Mouse (Mus musculus): ENCODE data around the gene Art2b.
"Not testable (repeated sequence)": the region's sequence is repeated elsewhere in the genome, so short reads cannot be mapped to it uniquely, and the experiment has no call there.

Gene Art2b

GRCm38 (mm10) chr7:101559393-101559792 is 26.0 kb downstream of the Art2b start:
- not testable (repeated sequence) for DNase-seq (ENCODE audit: low spot score in 2 of 2)

GRCm38 (mm10) chr7:101557391-101557790 is 28.0 kb downstream of the Art2b start:
- DNase-seq (ENCODE audit: low spot score in 2 of 2): no peak

DNA sequence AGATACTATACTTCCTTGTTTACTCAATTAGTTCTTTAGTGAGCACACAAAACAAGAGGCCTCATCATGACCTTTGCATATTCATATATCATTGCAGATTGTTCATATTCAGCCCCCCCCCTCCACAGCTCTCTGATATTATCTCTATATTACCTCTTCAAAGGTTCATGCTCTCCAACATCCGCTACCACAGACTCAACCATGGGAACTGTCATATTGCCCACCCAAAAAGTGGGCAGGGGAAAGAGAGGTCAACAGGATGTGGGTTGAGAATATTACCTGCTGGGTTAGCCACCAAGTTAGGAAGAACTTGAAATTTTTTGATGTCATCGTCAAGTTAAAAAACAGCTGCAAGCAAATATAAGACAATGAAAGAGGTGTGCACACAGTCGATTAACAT is 29.9 kb downstream of the Art2b start:
- DNase-seq (ENCODE audit: low spot score in 2 of 2): not testable (repeated sequence)

DNA sequence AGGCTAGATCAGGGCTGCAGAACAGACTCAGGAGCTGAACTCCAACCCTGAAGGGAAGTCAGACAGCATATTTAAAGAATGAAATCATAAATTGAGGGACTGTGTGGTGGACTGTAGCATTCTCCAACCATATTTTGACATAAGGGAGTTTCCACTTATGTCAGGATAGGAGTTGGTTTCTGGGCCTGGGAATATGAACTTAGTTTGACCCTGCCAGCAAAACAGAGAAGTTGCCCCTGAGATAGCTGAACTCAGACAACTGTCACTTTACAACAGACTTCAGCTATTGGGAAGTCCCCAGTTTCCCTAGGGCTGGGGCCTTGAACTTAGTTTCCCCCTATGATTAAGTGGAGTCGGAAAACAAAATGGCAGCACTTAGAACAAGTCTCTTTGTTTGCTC is 33.9 kb downstream of the Art2b start:
- DNase-seq (ENCODE audit: low spot score in 2 of 2): no peak

GRCm38 (mm10) chr7:101550686-101551485 is 34.5 kb downstream of the Art2b start:
- no peak for DNase-seq (ENCODE audit: low spot score in 2 of 2)

DNA sequence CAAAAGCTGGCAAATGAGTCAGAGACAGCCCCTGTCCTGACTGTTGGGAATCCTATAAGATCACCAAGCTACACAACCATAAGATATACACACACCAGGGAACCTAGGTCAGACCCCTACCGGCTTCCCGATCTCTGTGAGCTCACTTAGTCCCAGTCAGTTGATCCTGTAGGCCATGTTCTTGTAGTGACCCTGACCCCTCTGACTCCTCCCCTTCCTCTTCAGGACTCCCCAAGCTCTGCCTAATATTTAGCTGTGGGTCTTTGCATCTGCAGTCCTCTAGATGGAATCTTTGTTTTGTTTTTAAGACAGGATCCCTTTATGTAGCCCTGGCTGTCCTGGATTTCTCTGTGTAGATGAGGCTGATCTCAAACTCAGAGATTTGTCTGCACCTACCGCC is 36.1 kb downstream of the Art2b start:
- no peak for DNase-seq (ENCODE audit: low spot score in 2 of 2)

- no peak for DNase-seq (ENCODE audit: low spot score in 2 of 2)
Measured at GRCm38 (mm10) chr7:101547651-101548050, 37.7 kb downstream of the Art2b start.

DNA sequence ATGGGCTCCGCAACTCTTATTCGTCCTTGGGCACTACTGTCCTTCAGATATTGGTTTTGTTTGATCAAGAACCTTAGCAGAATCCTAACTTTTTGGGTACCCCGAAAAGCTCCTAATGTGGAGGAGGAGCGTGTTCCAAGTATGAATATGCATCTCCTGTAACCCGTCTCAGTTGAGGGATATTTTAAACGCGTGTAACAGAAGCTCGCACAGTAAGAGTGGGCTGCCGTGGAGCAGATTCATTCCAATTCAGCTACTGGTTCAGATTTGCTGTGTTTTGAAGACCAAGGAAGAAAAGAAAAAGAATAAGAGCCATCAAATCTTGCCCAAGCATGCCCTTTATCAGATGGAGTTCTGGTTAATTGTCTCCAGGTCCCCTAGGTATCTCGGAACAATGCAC is 43.7 kb downstream of the Art2b start:
- DNase-seq (ENCODE audit: low spot score in 2 of 2): no peak

DNA sequence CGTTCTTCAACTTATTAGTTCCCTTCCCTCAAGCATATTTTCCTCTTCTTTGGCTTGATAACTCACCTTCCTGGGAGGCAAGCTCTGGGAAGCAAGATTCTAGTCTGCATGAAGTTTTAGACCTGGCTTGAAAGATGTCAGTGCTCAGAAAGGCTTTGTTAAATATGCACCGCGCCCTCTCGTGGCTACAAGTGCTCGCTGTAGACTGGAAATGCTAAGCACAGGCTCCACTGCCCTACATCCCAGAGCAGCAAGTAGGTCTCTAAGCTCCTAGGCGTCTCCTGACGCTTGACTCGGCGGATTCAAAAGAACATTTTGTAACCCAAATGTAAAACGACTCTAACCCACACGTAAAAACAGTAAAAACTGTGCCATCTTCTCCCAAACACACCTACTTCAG is 44.3 kb downstream of the Art2b start:
- peak; percentile 61 to 73 for DNase-seq (ENCODE audit: low spot score in 2 of 2)

DNA sequence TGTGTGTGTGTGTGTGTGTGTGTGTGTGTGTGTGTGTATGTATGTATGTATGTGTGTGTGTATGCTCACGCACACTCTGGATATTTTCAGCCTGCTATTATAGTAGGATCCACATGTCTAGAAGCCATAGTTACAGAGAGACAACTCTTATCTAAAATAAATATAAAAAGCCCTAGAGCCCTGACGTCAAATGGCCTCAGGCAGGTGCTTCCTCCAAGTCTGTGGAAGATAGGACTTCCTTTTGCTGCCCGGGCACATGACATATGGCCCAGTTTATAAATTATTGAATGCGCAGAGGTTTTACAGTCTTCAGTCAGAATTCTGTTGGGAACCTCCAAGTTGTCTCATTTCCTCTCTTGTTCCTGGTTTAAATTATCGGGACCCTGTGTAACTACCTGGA is 44.7 kb downstream of the Art2b start:
- no peak for DNase-seq (ENCODE audit: low spot score in 2 of 2)

GRCm38 (mm10) chr7:101539774-101540173 is 45.6 kb downstream of the Art2b start:
- no peak for DNase-seq (ENCODE audit: low spot score in 2 of 2)

GRCm38 (mm10) chr7:101538141-101538933 is 47.1 kb downstream of the Art2b start:
- peak in 1 of 2 experiments; percentile 31 for DNase-seq (ENCODE audit: low spot score in 2 of 2)

DNA sequence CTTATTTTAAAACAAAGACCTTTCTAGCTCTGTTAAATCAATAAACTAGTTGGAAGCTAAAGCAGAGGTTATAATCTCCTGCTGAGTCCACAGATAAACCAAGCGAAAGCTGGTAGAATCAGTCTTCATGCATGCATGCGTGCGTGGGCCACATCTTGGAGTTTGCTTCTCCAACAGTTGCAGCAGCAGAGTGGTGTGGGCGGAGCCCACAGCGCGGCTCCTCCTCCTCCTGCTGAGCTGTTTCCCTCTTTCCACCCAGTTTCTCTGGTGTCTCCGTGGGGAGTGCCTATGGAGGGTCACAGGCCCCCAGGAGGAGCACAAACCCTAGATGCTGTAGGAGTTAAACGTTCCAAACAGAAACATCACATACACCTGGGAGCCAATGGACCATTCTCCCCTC is 47.9 kb downstream of the Art2b start:
- no peak for DNase-seq (ENCODE audit: low spot score in 2 of 2)

- DNase-seq (ENCODE audit: low spot score in 2 of 2): no peak
Measured at GRCm38 (mm10) chr7:101535517-101535916, 49.9 kb downstream of the Art2b start.

DNA sequence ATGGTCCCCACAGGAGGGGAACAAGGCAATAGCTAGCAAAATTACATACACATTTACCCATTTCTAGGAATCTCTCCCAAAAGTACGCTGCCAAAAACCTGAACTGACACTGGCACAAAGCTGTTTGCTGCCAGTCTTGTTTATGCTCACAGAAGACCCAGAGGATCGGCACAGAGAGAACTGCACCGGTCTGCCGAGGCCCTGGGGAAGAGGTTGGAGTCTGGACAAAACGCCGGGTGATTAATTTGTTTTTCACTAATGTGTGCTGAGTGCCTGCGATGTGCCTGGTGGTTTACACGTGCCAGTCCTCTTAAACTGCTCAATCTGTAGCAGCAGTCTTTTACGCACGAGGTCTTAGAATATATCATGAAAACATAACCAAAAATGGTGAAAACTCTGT is 50.3 kb downstream of the Art2b start:
- no peak for DNase-seq (ENCODE audit: low spot score in 2 of 2)

DNA sequence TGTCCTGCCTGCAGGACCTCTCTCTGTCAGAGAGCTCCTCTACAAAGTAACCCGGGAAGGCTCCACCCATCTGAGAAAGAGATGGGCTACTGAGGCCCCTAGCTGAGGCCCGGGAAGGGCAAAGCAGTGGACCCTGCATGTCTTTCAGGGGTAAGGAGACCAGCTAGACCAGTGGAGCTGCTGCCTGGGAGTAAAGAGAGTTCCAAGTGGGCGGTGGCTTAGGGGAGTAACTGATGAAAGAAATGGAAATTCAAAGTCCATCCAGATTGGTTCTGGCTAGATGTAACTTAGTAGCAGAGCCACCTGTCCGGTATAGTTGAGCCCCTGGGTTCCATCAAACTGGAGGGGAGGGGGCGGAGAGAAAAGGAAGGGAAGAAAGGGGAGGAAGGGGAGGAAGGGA is 51.0 kb downstream of the Art2b start:
- no peak for DNase-seq (ENCODE audit: low spot score in 2 of 2)
